Mouse (Mus musculus) CH12.LX (cell line): ENCODE measurements around the gene Kcnj15. TPM values are rescaled to one million over a fixed set of nuclear protein-coding genes. Genes with fewer than 3 reads are reported as not detected.

Source experiments
- DNase-seq: peaks from one replicate; pipeline ENCODE4 v3.0.0-alpha.2; 2013; ENCODE audit errors: extremely low read depth
- H3K27ac ChIP-seq: 2 replicates; pipeline ENCODE4 v1.5.1; 2012; ENCODE audit warnings: low read depth, mild to moderate bottlenecking, control low read depth, moderate library complexity; ENCODE audit not compliant: insufficient read depth
- H3K27me3 ChIP-seq: replicated peaks from 2 replicates; pipeline ENCODE3; 2012; ENCODE audit warnings: inconsistent platforms
- H3K36me3 ChIP-seq, 2 experiments: replicated peaks in 1 of 2; 2 replicates each; pipeline versions ENCODE3 to v1.6.1; 2012; ENCODE audit warnings: inconsistent platforms in 1 of 2, low read length in 1 of 2, mild to moderate bottlenecking in 1 of 2, mixed read lengths in 1 of 2, moderate library complexity in 1 of 2; ENCODE audit not compliant: control insufficient read depth in 1 of 2, insufficient read depth in 1 of 2
- H3K4me1 ChIP-seq, 2 experiments: 2 replicates each; pipeline ENCODE4 v1.6.1; 2012; ENCODE audit warnings: inconsistent platforms in 1 of 2, moderate library complexity in 1 of 2; ENCODE audit not compliant: insufficient read depth in 2 of 2, control insufficient read depth in 1 of 2
- H3K4me2 ChIP-seq: 2 replicates; pipeline ENCODE4 v1.6.1; 2012; ENCODE audit warnings: low read depth, mild to moderate bottlenecking, control low read depth; ENCODE audit not compliant: poor library complexity, insufficient read depth, severe bottlenecking
- H3K4me3 ChIP-seq, 3 experiments: fragments of 150-350 bp in 1 of 3; sonication (generic) in 1 of 3; replicated peaks in 1 of 3; 2 replicates each; pipeline versions ENCODE3 to v1.5.1; 2011 to 2012; ENCODE audit warnings: low read depth in 2 of 3, low read length in 2 of 3, mild to moderate bottlenecking in 2 of 3, moderate library complexity in 2 of 3, control low read depth in 1 of 3, improper control_type of control experiment in 1 of 3, inconsistent platforms in 1 of 3, mixed read lengths in 1 of 3; ENCODE audit not compliant: poor library complexity in 1 of 3
- H3K79me2 ChIP-seq: replicated peaks from 2 replicates; pipeline ENCODE4 v1.6.1; 2012; ENCODE audit warnings: mild to moderate bottlenecking, moderate library complexity; ENCODE audit not compliant: control insufficient read depth, poor library complexity, insufficient read depth, severe bottlenecking; ENCODE audit errors: extremely low read depth
- H3K9ac ChIP-seq: 2 replicates; pipeline ENCODE4 v1.6.1; 2012; ENCODE audit warnings: low read depth, mild to moderate bottlenecking, control low read depth, moderate library complexity; ENCODE audit not compliant: insufficient read depth
- H3K9me3 ChIP-seq: replicated peaks from 2 replicates; pipeline ENCODE3; 2012; ENCODE audit warnings: low read length, inconsistent platforms, mixed read lengths
- CHD2 ChIP-seq: IDR thresholded peaks from 2 replicates; pipeline ENCODE4 v1.6.1; 2011; ENCODE audit warnings: low read length, improper control_type of control experiment
- EP300 ChIP-seq: IDR thresholded peaks from 2 replicates; pipeline ENCODE4 v1.6.1; 2011; ENCODE audit warnings: low read length, improper control_type of control experiment
- ETS1 ChIP-seq: conservative IDR thresholded peaks from 2 replicates; pipeline ENCODE4 v1.6.1; 2012; ENCODE audit warnings: low read depth, mild to moderate bottlenecking, inconsistent platforms, low read length, improper control_type of control experiment, moderate library complexity
- GABPA ChIP-seq: IDR thresholded peaks from 2 replicates; pipeline ENCODE4 v1.6.1; 2012; ENCODE audit warnings: low read depth, low read length, improper control_type of control experiment, inconsistent platforms; ENCODE audit not compliant: insufficient replicate concordance
- IRF4 ChIP-seq: IDR thresholded peaks from 2 replicates; pipeline ENCODE4 v1.6.1; 2014; ENCODE audit warnings: low read depth, mild to moderate bottlenecking, inconsistent platforms, low read length, improper control_type of control experiment
- JUND ChIP-seq: conservative IDR thresholded peaks from 2 replicates; pipeline ENCODE4 v1.6.1; 2011; ENCODE audit warnings: low read depth, low read length, improper control_type of control experiment
- KAT2A ChIP-seq: IDR thresholded peaks from 2 replicates; pipeline ENCODE4 v1.6.1; 2012; ENCODE audit warnings: low read length, improper control_type of control experiment, inconsistent platforms; ENCODE audit not compliant: insufficient replicate concordance
- MAFK ChIP-seq: IDR thresholded peaks from 2 replicates; pipeline ENCODE4 v1.6.1; 2011; ENCODE audit warnings: low read length, improper control_type of control experiment; ENCODE audit not compliant: insufficient replicate concordance
- MAX ChIP-seq: IDR thresholded peaks from 2 replicates; pipeline ENCODE4 v1.6.1; 2011; ENCODE audit warnings: low read length, improper control_type of control experiment
- MYC ChIP-seq: IDR thresholded peaks from 2 replicates; pipeline ENCODE4 v1.6.1; 2011; ENCODE audit warnings: low read depth, mild to moderate bottlenecking, improper control_type of control experiment, low read length
- PAX5 ChIP-seq: IDR thresholded peaks from 2 replicates; pipeline ENCODE4 v1.6.1; 2012; ENCODE audit warnings: low read length, inconsistent platforms, mixed read lengths
- POLR2A ChIP-seq: IDR thresholded peaks from 2 replicates; pipeline ENCODE4 v1.6.1; 2011; ENCODE audit warnings: low read depth, mild to moderate bottlenecking, improper control_type of control experiment, low read length
- POLR2AphosphoS2 ChIP-seq: IDR thresholded peaks from 2 replicates; pipeline ENCODE4 v1.6.1; 2011; ENCODE audit warnings: low read depth, low read length, improper control_type of control experiment
- SIN3A ChIP-seq: IDR thresholded peaks from 2 replicates; pipeline ENCODE4 v1.6.1; 2012; ENCODE audit warnings: low read length, improper control_type of control experiment, inconsistent platforms
- SMC3 ChIP-seq: IDR thresholded peaks from 2 replicates; pipeline ENCODE4 v1.6.1; 2011; ENCODE audit warnings: low read depth, low read length, improper control_type of control experiment
- TBP ChIP-seq: conservative IDR thresholded peaks from 2 replicates; pipeline ENCODE4 v1.6.1; 2011; ENCODE audit warnings: low read depth, low read length, improper control_type of control experiment
- USF1 ChIP-seq: IDR thresholded peaks from 2 replicates; pipeline ENCODE4 v1.6.1; 2014; ENCODE audit warnings: low read depth, mild to moderate bottlenecking, inconsistent platforms, low read length, improper control_type of control experiment
- ZC3H11A ChIP-seq: IDR thresholded peaks from 2 replicates; pipeline ENCODE4 v1.6.1; 2012; ENCODE audit warnings: low read depth, mild to moderate bottlenecking, inconsistent platforms, low read length, improper control_type of control experiment
- ZKSCAN1 ChIP-seq: IDR thresholded peaks from 2 replicates; pipeline ENCODE4 v1.6.1; 2012; ENCODE audit warnings: low read depth, inconsistent platforms, low read length, improper control_type of control experiment, borderline replicate concordance
- ZMIZ1 ChIP-seq: IDR thresholded peaks from 2 replicates; pipeline ENCODE4 v1.6.1; 2012; ENCODE audit warnings: low read depth, mild to moderate bottlenecking, inconsistent platforms, low read length, improper control_type of control experiment
- dilution Hi-C: fragments of 300-500 bp; cut with MboI; formaldehyde crosslinking; loops from 2 replicates; pipeline ENCODE4 v1.14.3; 2020; ENCODE audit warnings: low sequenced_read_pairs; ENCODE audit not compliant: extremely low pct_unique_long_range_greater_than_20kb, extremely low pct_ligation_motif_present
- in situ Hi-C: fragments of 300-500 bp; cut with MboI; formaldehyde crosslinking; loops from 3 replicates; pipeline ENCODE4 v1.14.3; 2019; ENCODE audit warnings: low sequenced_read_pairs, low pct_ligation_motif_present, low pct_unique_long_range_greater_than_20kb, mixed read lengths
- polyA plus RNA-seq: library from polyadenylated mRNA; unstranded; fragments of >175 nt; gene quantifications from 2 replicates; pipeline ENCODE4 v1.2.1, GENCODE M21; 2012; ENCODE audit warnings: low read depth; ENCODE audit not compliant: insufficient read length
- total RNA-seq, 2 experiments: library from RNA; depleted of rRNA; stranded (reverse); fragments of 300-350 nt in 1 of 2; fragments of >200 nt in 1 of 2; gene quantifications; 2 replicates each; pipeline ENCODE4 v1.2.3; 2012 to 2014

Gene Kcnj15
- total and polyA plus RNA-seq, 3 experiments = 0.37 to 1.1 (median 0.51) TPM

DNA sequence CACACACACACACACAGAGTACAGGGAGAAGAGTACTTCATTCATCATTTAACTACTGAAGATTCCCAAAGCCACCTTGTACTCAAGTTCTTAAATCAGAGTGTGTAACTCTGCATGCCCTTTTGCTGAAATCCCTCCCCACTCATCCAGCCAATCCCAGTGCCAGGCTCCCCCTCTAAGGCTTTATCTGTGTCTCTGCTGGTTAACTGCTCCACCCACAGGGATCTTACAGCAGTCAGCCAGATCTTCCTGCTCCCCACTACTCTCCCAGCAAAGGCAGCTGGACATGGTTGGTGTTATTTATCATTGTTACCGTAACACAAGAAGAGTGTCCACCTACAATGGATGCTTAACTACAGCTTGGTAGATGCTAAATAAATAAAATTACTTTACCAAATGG is 14.0 kb upstream of the Kcnj15 start:
- H3K4me1 ChIP-seq = peaks cover 13 to 15% of the 10 kb centered on the region in 2 experiments
- dilution Hi-C loops = no loop called here

DNA sequence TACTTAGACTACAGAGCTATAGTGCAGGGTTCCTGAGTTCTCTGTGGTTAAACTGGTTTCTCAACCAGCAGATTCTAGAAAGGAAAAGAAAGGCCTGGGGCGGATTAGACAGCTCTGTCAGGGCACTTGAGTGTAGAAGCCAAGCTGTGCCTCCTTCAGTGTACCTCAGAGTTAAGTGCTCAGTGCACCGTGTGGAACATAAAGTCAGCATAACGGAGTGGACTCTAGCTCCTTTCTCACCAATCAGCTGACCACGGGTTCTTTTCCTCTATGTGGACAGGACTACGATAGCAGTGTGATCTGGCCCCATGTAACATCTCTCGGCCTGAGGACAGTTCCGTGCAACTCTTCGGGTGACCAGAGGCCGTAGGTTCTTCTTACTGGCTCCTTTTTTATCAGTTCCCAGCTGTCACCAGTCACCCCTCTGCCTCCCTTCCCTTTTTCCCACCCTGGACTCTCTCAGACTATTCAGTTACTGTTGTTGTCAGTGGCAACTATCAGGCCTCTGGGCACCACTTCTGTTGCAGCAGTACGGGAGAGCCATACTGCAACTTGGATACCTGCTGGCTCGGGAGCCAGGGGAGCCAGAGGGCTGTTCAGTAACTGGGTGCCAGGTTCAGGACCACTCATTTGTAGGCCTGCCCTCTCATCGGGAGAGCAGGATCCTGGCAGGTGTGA is 12.6 kb upstream of the Kcnj15 start:
- dilution Hi-C loops (no loop called here), in situ Hi-C loops (no loop called here)
- DNase-seq = no peak
- no peaks in the 10 kb centered on the region for H3K27me3 ChIP-seq
- H3K36me3 ChIP-seq = no peaks in the 10 kb centered on the region
- no peak for TF ChIP-seq SIN3A
- no peak for TF ChIP-seq POLR2A
- no peak for TF ChIP-seq SMC3
- TF ChIP-seq MAX = no peak
- TF ChIP-seq MAFK = no peak
- no peak for TF ChIP-seq CHD2
- TF ChIP-seq POLR2AphosphoS2 = no peak
- TF ChIP-seq EP300 = no peak
- TF ChIP-seq ZKSCAN1 = no peak
- TF ChIP-seq ZMIZ1 = no peak
- TF ChIP-seq MYC = no peak
- TF ChIP-seq USF1 = no peak
- TF ChIP-seq KAT2A = no peak
- TF ChIP-seq JUND = no peak
- TF ChIP-seq TBP = no peak
- no peak for TF ChIP-seq GABPA
- no peak for TF ChIP-seq ETS1
- TF ChIP-seq IRF4 = no peak
- H3K4me2 ChIP-seq = no peak overlapping the region
- H3K9ac ChIP-seq = no peak overlapping the region
- no peaks in the 10 kb centered on the region for H3K9me3 ChIP-seq
- H3K27ac ChIP-seq = no peak overlapping the region
- H3K79me2 ChIP-seq = no peaks in the 10 kb centered on the region
- H3K4me3 ChIP-seq = no peak overlapping the region
- H3K4me1 ChIP-seq = peaks cover 9 to 13% of the 10 kb centered on the region in 2 experiments

More for the DNA sequence above, 14.0 kb upstream of the Kcnj15 start:
- Histone ChIP-seq H3K4me2 (no peak overlapping the region), H3K4me3 (no peak overlapping the region), H3K9me3 (no peaks in the 10 kb centered on the region), H3K36me3 (no peaks in the 10 kb centered on the region), H3K27me3 (no peaks in the 10 kb centered on the region), H3K27ac (no peak overlapping the region), H3K9ac (no peak overlapping the region), H3K79me2 (no peaks in the 10 kb centered on the region)
- in situ Hi-C loops = no loop called here
- TF ChIP-seq CHD2 = no peak
- no peak for TF ChIP-seq ZC3H11A
- TF ChIP-seq PAX5 = no peak
- no peak for TF ChIP-seq IRF4
- TF ChIP-seq ZKSCAN1 = no peak
- DNase-seq = no peak
